Mouse (Mus musculus) gastrocnemius, postnatal 10 days (tissue): Measurements from ENCODE around the gene Sbsn. TPM values are rescaled to one million over a fixed set of nuclear protein-coding genes. Genes with fewer than 3 reads are reported as not detected.

ENCODE experiments used
- DNase-seq: peaks from one replicate; pipeline ENCODE4 v3.0.0; 2021; ENCODE audit warnings: mixed read lengths
- total RNA-seq, 2 experiments: library from RNA; stranded (reverse); gene quantifications; 2 replicates each; pipeline ENCODE4 v1.2.3; 2021

Sbsn gene
- total RNA-seq, 2 experiments from 2014 or later = 3.5 to 5.8 TPM

- DNase-seq = no peak
Measured at GRCm38 (mm10) chr7:30757001-30757400, 5.7 kb downstream of the Sbsn start.

DNA sequence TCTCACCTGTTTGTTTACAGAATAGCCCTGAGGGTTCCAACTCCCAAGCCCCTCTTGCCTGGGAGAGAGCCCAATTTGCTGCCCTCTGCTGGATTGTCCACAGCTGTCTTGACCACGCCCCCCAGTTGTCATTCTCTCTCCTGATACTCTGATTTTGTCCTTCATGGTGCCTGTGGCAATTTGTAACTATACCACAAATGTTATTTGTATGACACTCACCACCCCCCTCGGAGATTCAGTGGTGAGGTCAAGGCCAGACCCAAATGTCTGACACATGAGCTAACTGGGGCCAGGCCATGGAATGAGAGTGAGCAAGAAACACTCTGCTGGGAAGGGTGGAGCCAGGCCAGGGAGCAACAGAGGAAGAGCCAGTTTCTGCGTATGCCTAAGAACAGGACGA, 7.6 kb downstream of the Sbsn start:
- peak; percentile 42 for DNase-seq

GRCm38 (mm10) chr7:30761769-30762352, 10.6 kb downstream of the Sbsn start:
- no peak for DNase-seq

- DNase-seq = no peak
Measured at GRCm38 (mm10) chr7:30763456-30763855, 12.2 kb downstream of the Sbsn start, which contains the start of gene Dmkn. Gene Dmkn (plus strand): TSS chr7:30763756.

DNA sequence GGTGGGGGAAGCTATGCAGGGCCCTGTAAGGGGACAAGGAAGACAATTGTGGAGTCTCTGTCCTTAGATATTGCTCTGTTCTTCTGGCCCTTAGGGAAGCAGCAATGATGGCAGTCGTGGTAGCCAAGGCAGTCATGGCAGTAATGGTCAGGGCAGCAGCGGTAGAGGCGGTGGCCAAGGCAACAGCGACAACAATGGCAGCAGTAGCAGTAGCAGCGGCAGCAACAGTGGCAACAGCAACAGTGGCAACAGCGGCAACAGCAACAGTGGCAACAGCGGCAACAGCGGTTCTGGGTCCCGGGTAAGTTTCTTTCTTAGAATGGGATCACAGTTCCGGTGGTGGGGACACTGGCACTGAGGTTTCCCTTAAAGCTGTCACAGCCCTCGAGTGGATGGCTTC, 13.9 kb downstream of the Sbsn start:
- DNase-seq = no peak

GRCm38 (mm10) chr7:30766408-30766807, 15.1 kb downstream of the Sbsn start:
- DNase-seq = no peak

DNA sequence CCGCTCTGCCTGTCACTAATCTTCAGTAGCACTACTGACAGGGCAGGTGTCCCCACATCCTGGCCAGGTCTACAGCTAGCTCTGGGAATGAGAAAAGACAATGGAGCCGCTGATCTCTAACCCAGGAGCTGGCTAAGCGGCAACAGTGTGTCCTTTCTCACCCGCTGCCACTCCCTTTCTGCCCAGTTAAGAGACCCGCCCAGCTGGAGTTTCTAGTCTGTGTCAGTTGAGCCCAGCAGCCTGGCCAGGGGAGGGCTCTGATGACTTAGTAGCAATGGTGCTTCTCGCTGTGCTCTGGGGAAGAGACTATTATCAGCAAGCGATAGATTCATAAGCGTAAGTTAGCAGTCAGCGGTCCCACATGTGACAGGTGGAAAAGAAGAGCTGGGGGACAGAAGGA, 18.0 kb downstream of the Sbsn start:
- no peak for DNase-seq

DNA sequence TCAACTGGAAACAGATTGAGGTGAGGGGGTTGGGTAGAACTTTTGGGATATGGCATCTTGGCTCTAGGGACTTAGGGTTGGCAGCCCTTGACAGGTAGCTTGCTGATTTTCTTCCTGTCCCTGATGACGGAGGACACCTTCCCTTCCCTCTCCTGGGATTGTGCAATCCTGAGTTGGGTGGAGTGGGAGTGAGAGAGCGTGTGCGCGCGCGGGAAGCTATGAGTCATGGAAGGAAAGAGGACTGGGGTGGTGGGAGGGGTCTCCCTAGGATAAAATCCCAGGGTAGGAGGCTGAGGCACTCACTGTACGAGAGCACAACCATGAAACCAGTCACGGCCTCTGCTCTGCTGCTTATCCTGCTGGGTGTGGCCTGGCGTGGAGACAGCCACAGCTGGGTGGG, 24.8 kb downstream of the Sbsn start:
- DNase-seq = no peak

DNA sequence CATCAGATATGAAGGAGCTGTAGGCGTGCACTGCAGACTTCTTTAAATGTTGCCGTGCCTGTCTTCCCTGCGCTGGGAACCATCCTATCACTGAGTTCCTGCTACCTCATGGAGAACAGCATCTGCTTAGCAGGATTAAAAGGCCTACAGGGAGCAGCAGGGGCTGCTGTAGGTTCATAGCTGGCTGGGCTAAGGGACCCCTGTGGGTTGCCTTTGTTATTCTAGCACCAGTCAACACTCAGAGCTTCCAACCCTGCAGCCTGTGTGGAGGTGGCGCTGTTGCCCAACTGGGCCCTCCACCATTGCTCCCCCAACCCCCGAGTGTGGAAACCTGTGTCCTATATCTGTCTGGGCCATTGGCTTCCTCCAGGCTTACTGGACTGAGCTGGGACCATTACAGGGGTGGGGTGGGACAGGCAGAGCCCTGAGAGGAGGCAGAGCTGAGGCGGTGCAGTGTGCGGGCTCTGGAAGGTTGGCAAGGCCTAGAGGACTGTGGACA, 25.9 kb downstream of the Sbsn start:
- DNase-seq = no peak

GRCm38 (mm10) chr7:30777911-30778310, 26.6 kb downstream of the Sbsn start:
- DNase-seq = no peak

GRCm38 (mm10) chr7:30781792-30782191, 30.5 kb downstream of the Sbsn start:
- DNase-seq = no peak

GRCm38 (mm10) chr7:30782658-30783057, 31.4 kb downstream of the Sbsn start:
- DNase-seq = no peak

GRCm38 (mm10) chr7:30785154-30785553, 33.9 kb downstream of the Sbsn start:
- DNase-seq = no peak

- DNase-seq = no peak
Measured at GRCm38 (mm10) chr7:30785721-30786546, 34.7 kb downstream of the Sbsn start.

DNA sequence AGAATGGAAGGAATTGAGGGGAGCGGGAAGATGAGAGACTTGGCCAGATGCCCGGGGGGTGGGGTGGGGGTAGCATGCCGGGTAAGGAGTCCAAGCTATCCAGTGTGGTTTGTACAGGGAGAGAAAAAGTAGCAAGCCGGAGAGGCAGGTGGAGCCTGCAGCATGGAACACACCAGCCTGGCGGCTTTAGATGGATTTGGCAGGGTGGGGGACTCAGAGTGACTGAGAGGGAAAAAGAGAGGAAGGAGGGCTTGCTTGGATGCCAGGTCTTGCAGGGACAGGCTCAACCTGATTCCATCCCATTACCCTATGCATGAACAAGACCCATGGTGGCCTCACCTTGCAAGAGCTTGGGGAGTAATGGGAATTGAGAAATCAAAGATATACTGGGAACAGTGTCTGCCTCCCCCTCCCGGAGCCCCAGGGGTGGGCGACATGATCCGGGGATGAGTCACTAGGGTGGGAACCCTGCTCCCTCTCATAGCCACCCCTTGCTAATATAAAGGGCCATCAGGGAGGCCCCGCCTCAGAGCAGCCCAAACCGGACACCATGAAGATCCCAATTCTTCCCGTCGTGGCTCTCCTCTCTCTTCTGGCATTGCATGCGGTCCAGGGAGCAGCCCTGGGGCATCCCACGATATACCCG, 36.2 kb downstream of the Sbsn start, which contains the start of gene Krtdap:
Gene Krtdap, plus strand, starts transcription at position 520 of the 646 bp plus-strand sequence.
- no peak for DNase-seq

GRCm38 (mm10) chr7:30790141-30790540, 38.9 kb downstream of the Sbsn start:
- no peak for DNase-seq

DNA sequence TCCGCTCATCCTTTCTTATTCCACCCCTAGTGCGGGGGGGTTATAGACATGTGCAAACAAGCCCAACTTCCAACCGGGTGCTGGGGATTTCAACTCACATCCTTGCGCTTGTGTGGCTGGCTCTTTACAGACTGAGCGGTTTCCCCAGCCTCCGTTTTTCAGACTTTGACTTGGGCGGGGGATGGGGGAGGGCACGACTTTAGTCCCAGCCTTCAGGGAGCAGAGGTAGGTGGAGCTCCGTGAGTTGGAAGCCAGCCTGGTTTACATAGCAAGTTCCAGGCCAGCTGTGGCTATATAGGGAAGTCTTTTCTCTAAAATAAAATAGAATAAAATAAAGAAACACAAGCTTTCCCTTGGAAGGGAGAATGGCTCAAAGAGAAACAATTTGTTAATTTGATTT, 40.6 kb downstream of the Sbsn start:
- no peak for DNase-seq

DNA sequence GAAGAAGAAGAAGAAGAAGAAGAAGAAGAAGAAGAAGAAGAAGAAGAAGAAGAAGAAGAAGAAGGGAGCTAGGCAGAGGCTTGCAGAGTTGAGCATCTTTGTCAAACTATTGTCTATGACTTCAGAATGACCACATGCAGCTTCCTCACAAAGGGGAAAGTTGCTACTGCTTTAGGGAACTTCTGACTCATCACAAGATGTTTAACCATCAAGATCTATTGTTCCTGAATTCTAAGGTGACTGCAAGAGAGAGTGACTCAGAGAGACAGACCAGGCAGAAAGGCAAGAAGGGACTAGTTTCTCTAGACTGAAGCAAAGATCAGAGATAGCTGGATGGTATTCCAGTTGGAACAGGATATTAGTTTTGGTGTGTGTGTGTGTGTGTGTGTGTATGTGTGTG, 43.6 kb downstream of the Sbsn start:
- no peak for DNase-seq

DNA sequence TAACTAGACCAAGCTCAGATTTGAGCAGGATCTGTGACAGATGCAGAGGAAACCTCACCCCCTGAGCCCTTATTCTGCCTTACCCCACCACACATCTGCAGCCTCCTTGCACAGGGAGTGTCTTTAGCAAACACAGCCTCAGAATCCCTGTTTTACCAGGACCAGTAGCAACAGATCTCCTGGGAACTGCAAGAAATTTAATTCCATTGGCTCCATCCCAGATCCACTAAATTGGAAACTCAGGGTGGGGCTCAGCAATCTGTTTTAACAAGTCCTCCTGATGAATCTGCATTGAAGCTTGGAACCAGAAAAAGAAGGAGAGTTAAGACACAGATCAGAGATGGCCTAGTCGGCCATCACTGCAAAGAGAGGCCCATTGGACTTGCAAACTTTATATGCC, 45.5 kb downstream of the Sbsn start:
- DNase-seq = no peak

GRCm38 (mm10) chr7:30800653-30801052, 49.4 kb downstream of the Sbsn start:
- no peak for DNase-seq

GRCm38 (mm10) chr7:30803256-30803655, 52.0 kb downstream of the Sbsn start:
- no peak for DNase-seq

- no peak for DNase-seq
Measured at GRCm38 (mm10) chr7:30804026-30804715, 52.9 kb downstream of the Sbsn start.
